In the genomic region with DNA sequence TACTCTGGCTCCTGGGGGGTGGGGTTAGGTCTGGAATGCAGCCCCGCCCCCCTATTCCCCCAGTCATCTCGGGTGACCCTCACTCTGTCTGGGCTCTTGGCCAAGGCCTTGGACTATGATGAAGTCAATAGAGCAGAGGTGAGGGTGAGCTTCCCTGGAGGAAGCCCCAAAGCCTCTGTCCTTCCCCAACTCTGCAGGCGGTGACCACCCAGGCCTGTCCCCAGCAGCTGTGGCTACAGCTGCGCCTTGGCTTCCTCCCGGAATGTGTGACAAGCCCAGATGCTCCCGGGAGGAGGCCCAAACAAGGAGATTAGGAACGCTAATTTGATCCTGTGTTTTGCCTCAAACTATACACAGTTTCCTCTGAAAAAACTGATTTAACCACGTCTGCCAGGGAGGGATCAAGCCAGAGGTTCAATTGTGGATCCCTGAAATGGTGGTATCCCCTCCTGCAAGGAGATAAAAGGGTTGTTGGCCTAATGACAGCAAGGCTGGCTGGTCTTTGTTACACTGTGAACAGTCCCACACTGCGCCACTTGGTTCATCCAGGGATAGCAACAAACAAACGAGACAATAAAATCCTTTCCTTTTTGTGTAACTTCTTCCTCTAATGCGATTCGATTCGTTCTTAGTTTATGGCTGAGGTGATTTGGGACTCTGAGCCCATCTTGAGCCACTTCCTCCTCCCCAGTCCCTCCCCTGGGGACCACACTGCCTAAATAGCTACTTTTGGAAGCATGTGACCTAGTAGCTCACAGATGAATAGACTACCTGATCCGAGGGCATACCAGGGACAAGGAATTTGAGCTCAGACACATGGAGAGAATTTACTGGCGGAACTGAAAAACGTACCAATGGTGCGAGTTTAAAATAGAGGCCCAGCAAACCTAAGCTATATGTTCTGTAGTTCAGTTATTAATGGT, we compare ENCODE assay signal across 8 mouse cellular contexts. TPM values are rescaled to one million over a fixed set of nuclear protein-coding genes. Genes with fewer than 3 reads are reported as not detected.
A peak's percentile ranks its signal among the peaks of the same experiment; 100 is the strongest.
DNase-seq lines count a peak whose midpoint lies in the region; ATAC-seq and TF ChIP-seq lines count a peak whose summit lies in the region.

No protein-coding gene starts in this region.

- H3K27ac ChIP-seq in intestine, postnatal 0 days (ENCODE audit: low read depth, low read length): peak overlapping the region; percentile 21
- no peak overlapping the region for H3K27ac ChIP-seq in midbrain, embryonic 11.5 days (ENCODE audit: low read depth, low read length)

- DNase-seq in MN1 (ENCODE audit: low spot score): peak; percentile 47
- peak; percentile 67 for DNase-seq in brain, embryonic 14.5 days (ENCODE audit: low read depth)
- DNase-seq in gastrocnemius, postnatal 4 days (ENCODE audit: low spot score in 2 of 2): peak; percentile 50 to 73
- DNase-seq in midbrain, embryonic 11.5 days (ENCODE audit: low spot score, missing footprints): peak; percentile 89
- DNase-seq in right cerebral cortex, postnatal 4 days: no peak

- no peak overlapping the region for H3K9ac ChIP-seq in intestine, postnatal 0 days (ENCODE audit: low read depth, low read length)
- H3K9ac ChIP-seq in midbrain, embryonic 11.5 days (ENCODE audit: low read length): no peak overlapping the region

- H3K9me3 ChIP-seq in intestine, postnatal 0 days (ENCODE audit: control insufficient read depth): no peaks in the 10 kb centered on the region
- H3K9me3 ChIP-seq in midbrain, embryonic 11.5 days (ENCODE audit: control insufficient read depth, low read length): no peaks in the 10 kb centered on the region

- ATAC-seq in intestine, postnatal 0 days: no peak
- ATAC-seq in midbrain, embryonic 11.5 days (ENCODE audit: low FRiP score): peak; percentile 54
- ATAC-seq in frontal cortex, adult (ENCODE audit: low TSS enrichment): no peak
- no peak for ATAC-seq in megakaryocyte-erythroid progenitor cell, adult 5-6 weeks (replicated peaks; ENCODE audit: low FRiP score, low TSS enrichment, poor library complexity, severe bottlenecking)

- H3K36me3 ChIP-seq in intestine, postnatal 0 days (ENCODE audit: control insufficient read depth, insufficient read depth): no peaks in the 10 kb centered on the region
- H3K36me3 ChIP-seq in midbrain, embryonic 11.5 days (ENCODE audit: control insufficient read depth, insufficient read depth, low read length): no peaks in the 10 kb centered on the region

- no peak overlapping the region for H3K4me3 ChIP-seq in intestine, postnatal 0 days (ENCODE audit: low read depth, low read length)
- H3K4me3 ChIP-seq in midbrain, embryonic 11.5 days (ENCODE audit: low read depth, low read length): no peak overlapping the region

- H3K27me3 ChIP-seq in intestine, postnatal 0 days (replicated peaks; ENCODE audit: control insufficient read depth, insufficient read depth, low read length): no peaks in the 10 kb centered on the region
- peaks cover 32% of the 10 kb centered on the region for H3K27me3 ChIP-seq in midbrain, embryonic 11.5 days (ENCODE audit: control insufficient read depth, insufficient read depth, low read length)

- H3K4me2 ChIP-seq in intestine, postnatal 0 days (replicated peaks; ENCODE audit: low read depth): no peak overlapping the region
- no peak overlapping the region for H3K4me2 ChIP-seq in midbrain, embryonic 11.5 days

- WGBS in intestine, postnatal 0 days: 50% methylated on average over 17 of the region's 17 CpGs
- WGBS in midbrain, embryonic 11.5 days: 12% methylated on average over 17 of the region's 17 CpGs

- TF ChIP-seq CTCF in brain, embryonic 14.5 days (IDR thresholded peaks at IDR 0.05; ENCODE audit: borderline replicate concordance, extremely low read depth, insufficient read depth, insufficient read length): no peak
- TF ChIP-seq CTCF in intestine, postnatal 0 days (IDR thresholded peaks at IDR 0.05; ENCODE audit: low read depth): peak; percentile 24; the same call in 1 of the 2 replicates

- no peak for TF ChIP-seq POLR2A in brain, embryonic 14.5 days (IDR thresholded peaks at IDR 0.05; ENCODE audit: borderline replicate concordance, extremely low read depth, insufficient read depth, insufficient read length, poor library complexity, severe bottlenecking)

- H3K4me1 ChIP-seq in intestine, postnatal 0 days (replicated peaks; ENCODE audit: control insufficient read depth, insufficient read depth, low read length): peaks cover under 1% of the 10 kb centered on the region; the same call in 1 of the 2 replicates
- peaks cover 11% of the 10 kb centered on the region; the same call in 1 of the 2 replicates for H3K4me1 ChIP-seq in midbrain, embryonic 11.5 days (ENCODE audit: control insufficient read depth, insufficient read depth, low read length)

RNA-seq across cellular contexts. Expression of gene Ccin, which starts 4.5 kb away (rescaled TPM):
- polyA plus RNA-seq in brain, embryonic 14.5 days (2012; rRNA removed): 0.20 and 0.40 TPM in 2 replicates
- under 1 TPM; 0.26 to 0.32 TPM for total RNA-seq in gastrocnemius, postnatal 4 days (2021)
- not detected in 2 replicates for polyA plus RNA-seq in intestine, postnatal 0 days (2015; fragmentation: Nextera tagmentation; extraction: Ambion mirVana)
- not detected in 2 replicates for polyA plus RNA-seq in midbrain, embryonic 11.5 days (2014; fragmentation: Nextera tagmentation; extraction: Ambion mirVana)
- total RNA-seq in megakaryocyte-erythroid progenitor cell, adult 5-6 weeks (2014; fragmentation: Nextera tagmentation): not detected in 2 replicates
- total RNA-seq in megakaryocyte-erythroid progenitor cell, adult 5-6 weeks (2017): not detected in 2 replicates

RNA-seq across cellular contexts. Expression of gene Glipr2, which starts 21.6 kb away (rescaled TPM):
- polyA plus RNA-seq in brain, embryonic 14.5 days (2012; rRNA removed): 26.4 and 28.8 TPM in 2 replicates
- total RNA-seq in gastrocnemius, postnatal 4 days (2021): 10 to 100 TPM; 44.4 to 44.5 TPM
- 25.2 and 26.8 TPM in 2 replicates for polyA plus RNA-seq in intestine, postnatal 0 days (2015; fragmentation: Nextera tagmentation; extraction: Ambion mirVana)
- 82.7 and 89.5 TPM in 2 replicates for polyA plus RNA-seq in midbrain, embryonic 11.5 days (2014; fragmentation: Nextera tagmentation; extraction: Ambion mirVana)
- 10.9 and 12.6 TPM in 2 replicates for total RNA-seq in megakaryocyte-erythroid progenitor cell, adult 5-6 weeks (2014; fragmentation: Nextera tagmentation)
- 12.2 and 13.9 TPM in 2 replicates for total RNA-seq in megakaryocyte-erythroid progenitor cell, adult 5-6 weeks (2017)

RNA-seq across cellular contexts. Expression of gene Clta, which starts 25.5 kb away (rescaled TPM):
- 400 and 438 TPM in 2 replicates for polyA plus RNA-seq in brain, embryonic 14.5 days (2012; rRNA removed)
- total RNA-seq in gastrocnemius, postnatal 4 days (2021): 100 to 1,000 TPM; 158 to 176 TPM
- polyA plus RNA-seq in intestine, postnatal 0 days (2015; fragmentation: Nextera tagmentation; extraction: Ambion mirVana): 343 and 352 TPM in 2 replicates
- polyA plus RNA-seq in midbrain, embryonic 11.5 days (2014; fragmentation: Nextera tagmentation; extraction: Ambion mirVana): 226 and 236 TPM in 2 replicates
- total RNA-seq in megakaryocyte-erythroid progenitor cell, adult 5-6 weeks (2014; fragmentation: Nextera tagmentation): 198 and 217 TPM in 2 replicates
- total RNA-seq in megakaryocyte-erythroid progenitor cell, adult 5-6 weeks (2017): 368 and 393 TPM in 2 replicates
